Mouse (Mus musculus) CH12.LX (cell line): ENCODE measurements at regions not wholly inside any gene's neighbourhood (a gene's known extent, or its start where the extent isn't known, plus 50 kb on each side); places are given as distances from the start of the nearest gene placed in this dataset.

Experiments used
- DNase-seq: peaks from one replicate; pipeline ENCODE4 v3.0.0-alpha.2; 2013; ENCODE audit errors: extremely low read depth
- H3K27ac ChIP-seq: 2 replicates; pipeline ENCODE4 v1.5.1; 2012; ENCODE audit warnings: low read depth, mild to moderate bottlenecking, control low read depth, moderate library complexity; ENCODE audit not compliant: insufficient read depth
- H3K27me3 ChIP-seq: replicated peaks from 2 replicates; pipeline ENCODE3; 2012; ENCODE audit warnings: inconsistent platforms
- H3K36me3 ChIP-seq, 2 experiments: replicated peaks in 1 of 2; 2 replicates each; pipeline versions ENCODE3 to v1.6.1; 2012; ENCODE audit warnings: inconsistent platforms in 1 of 2, low read length in 1 of 2, mild to moderate bottlenecking in 1 of 2, mixed read lengths in 1 of 2, moderate library complexity in 1 of 2; ENCODE audit not compliant: control insufficient read depth in 1 of 2, insufficient read depth in 1 of 2
- H3K4me1 ChIP-seq, 2 experiments: 2 replicates each; pipeline ENCODE4 v1.6.1; 2012; ENCODE audit warnings: inconsistent platforms in 1 of 2, moderate library complexity in 1 of 2; ENCODE audit not compliant: insufficient read depth in 2 of 2, control insufficient read depth in 1 of 2
- H3K4me2 ChIP-seq: 2 replicates; pipeline ENCODE4 v1.6.1; 2012; ENCODE audit warnings: low read depth, mild to moderate bottlenecking, control low read depth; ENCODE audit not compliant: poor library complexity, insufficient read depth, severe bottlenecking
- H3K4me3 ChIP-seq, 3 experiments: fragments of 150-350 bp in 1 of 3; sonication (generic) in 1 of 3; replicated peaks in 1 of 3; 2 replicates each; pipeline versions ENCODE3 to v1.5.1; 2011 to 2012; ENCODE audit warnings: low read depth in 2 of 3, low read length in 2 of 3, mild to moderate bottlenecking in 2 of 3, moderate library complexity in 2 of 3, control low read depth in 1 of 3, improper control_type of control experiment in 1 of 3, inconsistent platforms in 1 of 3, mixed read lengths in 1 of 3; ENCODE audit not compliant: poor library complexity in 1 of 3
- H3K79me2 ChIP-seq: replicated peaks from 2 replicates; pipeline ENCODE4 v1.6.1; 2012; ENCODE audit warnings: mild to moderate bottlenecking, moderate library complexity; ENCODE audit not compliant: control insufficient read depth, poor library complexity, insufficient read depth, severe bottlenecking; ENCODE audit errors: extremely low read depth
- H3K9ac ChIP-seq: 2 replicates; pipeline ENCODE4 v1.6.1; 2012; ENCODE audit warnings: low read depth, mild to moderate bottlenecking, control low read depth, moderate library complexity; ENCODE audit not compliant: insufficient read depth
- H3K9me3 ChIP-seq: replicated peaks from 2 replicates; pipeline ENCODE3; 2012; ENCODE audit warnings: low read length, inconsistent platforms, mixed read lengths
- CHD1 ChIP-seq: IDR thresholded peaks from 2 replicates; pipeline ENCODE4 v1.6.1; 2012; ENCODE audit warnings: low read depth, low read length, improper control_type of control experiment, inconsistent platforms
- CHD2 ChIP-seq: IDR thresholded peaks from 2 replicates; pipeline ENCODE4 v1.6.1; 2011; ENCODE audit warnings: low read length, improper control_type of control experiment
- CTCF ChIP-seq, 2 experiments: IDR thresholded peaks in 1 of 2; conservative IDR thresholded peaks in 1 of 2; 2 replicates each; pipeline ENCODE4 v1.5.1; 2011 to 2012; ENCODE audit warnings: low read depth in 2 of 2, low read length in 2 of 2, improper control_type of control experiment in 1 of 2, inconsistent platforms in 1 of 2, mild to moderate bottlenecking in 1 of 2, moderate library complexity in 1 of 2
- EP300 ChIP-seq: IDR thresholded peaks from 2 replicates; pipeline ENCODE4 v1.6.1; 2011; ENCODE audit warnings: low read length, improper control_type of control experiment
- ETS1 ChIP-seq: conservative IDR thresholded peaks from 2 replicates; pipeline ENCODE4 v1.6.1; 2012; ENCODE audit warnings: low read depth, mild to moderate bottlenecking, inconsistent platforms, low read length, improper control_type of control experiment, moderate library complexity
- GABPA ChIP-seq: IDR thresholded peaks from 2 replicates; pipeline ENCODE4 v1.6.1; 2012; ENCODE audit warnings: low read depth, low read length, improper control_type of control experiment, inconsistent platforms; ENCODE audit not compliant: insufficient replicate concordance
- HCFC1 ChIP-seq: IDR thresholded peaks from 2 replicates; pipeline ENCODE4 v1.6.1; 2012; ENCODE audit warnings: low read depth, mild to moderate bottlenecking, inconsistent platforms, low read length, improper control_type of control experiment
- IRF4 ChIP-seq: IDR thresholded peaks from 2 replicates; pipeline ENCODE4 v1.6.1; 2014; ENCODE audit warnings: low read depth, mild to moderate bottlenecking, inconsistent platforms, low read length, improper control_type of control experiment
- JUN ChIP-seq: IDR thresholded peaks from 2 replicates; pipeline ENCODE4 v1.6.1; 2011; ENCODE audit warnings: low read depth, mild to moderate bottlenecking, low read length, improper control_type of control experiment, moderate library complexity; ENCODE audit not compliant: insufficient read depth
- KAT2A ChIP-seq: IDR thresholded peaks from 2 replicates; pipeline ENCODE4 v1.6.1; 2012; ENCODE audit warnings: low read length, improper control_type of control experiment, inconsistent platforms; ENCODE audit not compliant: insufficient replicate concordance
- MAFK ChIP-seq: IDR thresholded peaks from 2 replicates; pipeline ENCODE4 v1.6.1; 2011; ENCODE audit warnings: low read length, improper control_type of control experiment; ENCODE audit not compliant: insufficient replicate concordance
- MAX ChIP-seq: IDR thresholded peaks from 2 replicates; pipeline ENCODE4 v1.6.1; 2011; ENCODE audit warnings: low read length, improper control_type of control experiment
- MEF2A ChIP-seq: IDR thresholded peaks from 2 replicates; pipeline ENCODE4 v1.6.1; 2014; ENCODE audit warnings: low read depth, mild to moderate bottlenecking, inconsistent platforms, low read length, improper control_type of control experiment, borderline replicate concordance
- MXI1 ChIP-seq: IDR thresholded peaks from 2 replicates; pipeline ENCODE4 v1.6.1; 2011; ENCODE audit warnings: mild to moderate bottlenecking, low read depth, low read length, improper control_type of control experiment
- MYC ChIP-seq: IDR thresholded peaks from 2 replicates; pipeline ENCODE4 v1.6.1; 2011; ENCODE audit warnings: low read depth, mild to moderate bottlenecking, improper control_type of control experiment, low read length
- NELFE ChIP-seq: IDR thresholded peaks from 2 replicates; pipeline ENCODE4 v1.6.1; 2011; ENCODE audit warnings: low read depth, low read length, improper control_type of control experiment
- NRF1 ChIP-seq: IDR thresholded peaks from 2 replicates; pipeline ENCODE4 v1.6.1; 2014; ENCODE audit warnings: low read depth, mild to moderate bottlenecking, inconsistent platforms, low read length, improper control_type of control experiment, moderate library complexity
- PAX5 ChIP-seq: IDR thresholded peaks from 2 replicates; pipeline ENCODE4 v1.6.1; 2012; ENCODE audit warnings: low read length, inconsistent platforms, mixed read lengths
- POLR2A ChIP-seq: IDR thresholded peaks from 2 replicates; pipeline ENCODE4 v1.6.1; 2011; ENCODE audit warnings: low read depth, mild to moderate bottlenecking, improper control_type of control experiment, low read length
- POLR2AphosphoS2 ChIP-seq: IDR thresholded peaks from 2 replicates; pipeline ENCODE4 v1.6.1; 2011; ENCODE audit warnings: low read depth, low read length, improper control_type of control experiment
- RCOR1 ChIP-seq: conservative IDR thresholded peaks from 2 replicates; pipeline ENCODE4 v1.6.1; 2012; ENCODE audit warnings: low read depth, mild to moderate bottlenecking, inconsistent platforms, low read length, improper control_type of control experiment
- SIN3A ChIP-seq: IDR thresholded peaks from 2 replicates; pipeline ENCODE4 v1.6.1; 2012; ENCODE audit warnings: low read length, improper control_type of control experiment, inconsistent platforms
- TBP ChIP-seq: conservative IDR thresholded peaks from 2 replicates; pipeline ENCODE4 v1.6.1; 2011; ENCODE audit warnings: low read depth, low read length, improper control_type of control experiment
- UBTF ChIP-seq: IDR thresholded peaks from 2 replicates; pipeline ENCODE4 v1.6.1; 2012; ENCODE audit warnings: low read depth, mild to moderate bottlenecking, inconsistent platforms, low read length, improper control_type of control experiment, moderate library complexity
- USF1 ChIP-seq: IDR thresholded peaks from 2 replicates; pipeline ENCODE4 v1.6.1; 2014; ENCODE audit warnings: low read depth, mild to moderate bottlenecking, inconsistent platforms, low read length, improper control_type of control experiment
- USF2 ChIP-seq: conservative IDR thresholded peaks from 2 replicates; pipeline ENCODE4 v1.6.1; 2011; ENCODE audit warnings: low read depth, low read length, improper control_type of control experiment
- ZC3H11A ChIP-seq: IDR thresholded peaks from 2 replicates; pipeline ENCODE4 v1.6.1; 2012; ENCODE audit warnings: low read depth, mild to moderate bottlenecking, inconsistent platforms, low read length, improper control_type of control experiment
- ZKSCAN1 ChIP-seq: IDR thresholded peaks from 2 replicates; pipeline ENCODE4 v1.6.1; 2012; ENCODE audit warnings: low read depth, inconsistent platforms, low read length, improper control_type of control experiment, borderline replicate concordance
- ZNF384 ChIP-seq: IDR thresholded peaks from 2 replicates; pipeline ENCODE4 v1.6.1; 2012; ENCODE audit warnings: low read depth, low read length, improper control_type of control experiment, inconsistent platforms
- dilution Hi-C: fragments of 300-500 bp; cut with MboI; formaldehyde crosslinking; loops from 2 replicates; pipeline ENCODE4 v1.14.3; 2020; ENCODE audit warnings: low sequenced_read_pairs; ENCODE audit not compliant: extremely low pct_unique_long_range_greater_than_20kb, extremely low pct_ligation_motif_present
- in situ Hi-C: fragments of 300-500 bp; cut with MboI; formaldehyde crosslinking; loops from 3 replicates; pipeline ENCODE4 v1.14.3; 2019; ENCODE audit warnings: low sequenced_read_pairs, low pct_ligation_motif_present, low pct_unique_long_range_greater_than_20kb, mixed read lengths

- Histone ChIP-seq H3K9me3 (no peaks in the 10 kb centered on the region), H3K4me3 (no peak overlapping the region), H3K27me3 (no peaks in the 10 kb centered on the region), H3K79me2 (no peaks in the 10 kb centered on the region), H3K4me2 (no peak overlapping the region), H3K27ac (no peak overlapping the region), H3K9ac (no peak overlapping the region), H3K4me1 (peaks cover 0 to 10% of the 10 kb centered on the region in 2 experiments; a peak in 1 of 4 replicates)
- in situ Hi-C loops, result no loop called here
- DNase-seq, result no peak
- TF ChIP-seq GABPA, result no peak
- TF ChIP-seq PAX5, result no peak
- no peak for TF ChIP-seq CHD2
- no peak for TF ChIP-seq ZKSCAN1
- TF ChIP-seq CTCF (conservative IDR thresholded peaks at IDR 0.05 in 1 of 2, IDR thresholded peaks at IDR 0.05 in 1 of 2; ENCODE audit: low read depth in 2 of 2, low read length in 2 of 2), result no peak
- no peak for TF ChIP-seq CHD1
- TF ChIP-seq USF1, result no peak
- TF ChIP-seq HCFC1, result no peak
- TF ChIP-seq MAFK, result no peak
- TF ChIP-seq TBP, result no peak
- TF ChIP-seq RCOR1, result no peak
- no peak for TF ChIP-seq IRF4
- TF ChIP-seq UBTF, result no peak
- TF ChIP-seq MAX, result no peak
- TF ChIP-seq KAT2A, result no peak
- no peak for TF ChIP-seq NELFE
- TF ChIP-seq SIN3A, result no peak
- TF ChIP-seq, all 38 proteins: peak for 0
- H3K36me3 ChIP-seq, result peaks cover 4 to 9% of the 10 kb centered on the region in 2 experiments
- dilution Hi-C loops, result no loop called here
Measured at GRCm38 (mm10) chr10:99356883-99357282, 93.9 kb downstream of the Dusp6 start.

GRCm38 (mm10) chr10:99357347-99357746 is 94.3 kb downstream of the Dusp6 start:
- no peaks in the 10 kb centered on the region for H3K27me3 ChIP-seq
- H3K9ac ChIP-seq, result no peak overlapping the region; the same call in 1 of the 2 replicates
- in situ Hi-C loops (no loop called here), dilution Hi-C loops (no loop called here)
- H3K4me1 ChIP-seq, result peaks cover 0 to 10% of the 10 kb centered on the region in 2 experiments; a peak in 1 of 4 replicates
- TF ChIP-seq MYC (no peak), POLR2A (no peak), EP300 (no peak), KAT2A (no peak), ZNF384 (no peak), USF2 (no peak), USF1 (no peak), MAFK (no peak), POLR2AphosphoS2 (no peak), MXI1 (no peak), JUN (no peak), MAX (no peak), NRF1 (no peak), ETS1 (no peak), UBTF (no peak), ZC3H11A (no peak), PAX5 (no peak), MEF2A (no peak)
- no peaks in the 10 kb centered on the region for H3K9me3 ChIP-seq
- peaks cover 4 to 9% of the 10 kb centered on the region in 2 experiments for H3K36me3 ChIP-seq
- no peak overlapping the region for H3K27ac ChIP-seq
- H3K79me2 ChIP-seq, result no peaks in the 10 kb centered on the region
- H3K4me3 ChIP-seq, result no peak overlapping the region
- no peak for DNase-seq
- no peak overlapping the region for H3K4me2 ChIP-seq
